Mouse (Mus musculus): Measurements from ENCODE around the gene Bspry. TPM values are rescaled to one million over a fixed set of nuclear protein-coding genes. Genes with fewer than 3 reads are reported as not detected.
A peak's percentile ranks its signal among the peaks of the same experiment; 100 is the strongest.

Bspry gene
- polyA plus RNA-seq, 1 experiment from 2014 or later, result 0.85 TPM

DNA sequence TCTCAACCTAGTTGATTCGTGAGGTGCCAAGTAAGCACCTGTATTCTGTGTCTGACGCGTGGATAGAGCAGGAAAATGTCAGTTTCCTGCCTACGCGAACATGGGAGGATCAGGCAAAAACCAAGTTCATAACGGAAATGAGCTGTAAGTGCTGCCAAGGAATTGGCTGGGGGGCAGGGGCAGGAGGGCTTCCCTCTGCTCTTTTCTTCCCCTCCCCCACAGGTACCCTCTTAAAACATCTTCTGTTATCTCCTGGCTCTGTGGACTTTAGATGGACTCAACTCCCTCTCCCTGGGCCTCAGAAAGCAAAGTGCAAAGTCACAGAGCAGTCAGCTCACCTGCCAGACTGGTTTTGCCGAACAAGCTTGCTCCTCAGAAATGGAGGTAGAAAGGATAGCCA is 23.1 kb downstream of the Bspry start:
- Histone ChIP-seq H3K4me2 (ENCODE audit: low read length) (no peak overlapping the region), H3K9ac (ENCODE audit: low read depth, low read length) (no peak overlapping the region), H3K36me3 (ENCODE audit: control insufficient read depth, insufficient read depth, low read length) (peaks cover 12% of the 10 kb centered on the region; the same call in 1 of the 2 replicates), H3K9me3 (replicated peaks; ENCODE audit: control insufficient read depth, low read length, poor library complexity, severe bottlenecking) (no peaks in the 10 kb centered on the region), H3K27ac (ENCODE audit: low read length) (no peak overlapping the region), H3K4me3 (ENCODE audit: low read depth, low read length) (no peak overlapping the region), H3K27me3 (ENCODE audit: control insufficient read depth, insufficient read depth, low read depth, low read length) (no peaks in the 10 kb centered on the region), H3K4me1 (ENCODE audit: control insufficient read depth, insufficient read depth, low read length) (peaks cover 8% of the 10 kb centered on the region; the same call in 1 of the 2 replicates)
- ATAC-seq, result no peak
- 76% methylated on average over 7 of the region's 7 CpGs for WGBS

DNA sequence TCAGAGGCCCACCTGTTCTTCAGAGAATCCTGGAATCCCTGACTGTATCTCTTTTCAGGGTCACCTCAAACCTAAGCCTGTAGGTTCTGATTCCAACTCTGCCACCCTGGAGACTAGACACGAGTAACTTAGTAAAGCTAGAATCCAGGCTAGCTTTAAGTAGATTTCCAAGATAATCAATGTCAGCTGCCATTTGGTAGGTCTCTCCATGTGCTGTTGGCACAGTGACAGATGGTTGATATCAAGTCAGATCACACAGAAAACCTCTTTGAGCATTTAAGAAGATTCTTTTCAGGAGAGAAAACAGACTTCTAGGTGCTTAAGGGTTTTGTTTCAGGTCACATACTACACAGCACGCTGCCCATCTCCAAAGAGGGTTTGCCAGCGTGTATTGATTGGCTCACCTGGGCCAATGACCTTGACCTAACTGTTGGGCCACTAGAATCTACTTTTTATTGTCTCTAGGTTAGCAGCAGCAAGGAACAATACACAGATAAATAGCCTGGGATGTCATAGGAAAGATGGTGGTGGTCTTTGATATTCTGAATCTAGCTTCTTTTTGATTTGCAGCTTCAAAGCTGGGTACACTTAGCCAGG is 23.6 kb downstream of the Bspry start, which contains the start of gene Hdhd3:
Hdhd3 (minus strand) TSS at position 94 of the 597 bp plus-strand sequence.
- Histone ChIP-seq H3K4me3 (ENCODE audit: low read depth, low read length) (peak within 1 kb of the TSS; percentile 77), H3K27ac (ENCODE audit: low read length) (peak within 1 kb of the TSS; percentile 65; the same call in 1 of the 2 replicates)

DNA sequence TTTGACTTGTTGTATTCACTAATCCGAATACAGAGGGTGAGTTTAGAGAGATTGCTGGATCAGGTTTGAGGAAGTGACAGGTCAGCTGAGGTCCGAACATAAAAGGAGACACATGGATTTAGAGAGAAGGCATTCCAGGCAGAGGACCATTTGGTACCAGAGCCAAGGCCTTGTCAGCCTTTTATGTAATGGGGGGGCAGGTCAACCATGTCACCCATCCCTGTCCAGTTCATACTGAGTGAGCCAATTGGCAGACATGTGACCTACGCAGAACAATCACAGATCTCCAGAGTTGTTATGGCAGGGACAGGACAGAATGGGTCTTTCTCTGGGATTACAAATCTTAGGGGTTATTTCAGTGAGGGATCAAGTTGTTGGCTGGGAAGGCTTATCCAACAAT is 26.1 kb downstream of the Bspry start:
- ATAC-seq, result no peak
- Histone ChIP-seq H3K4me3 (ENCODE audit: low read depth, low read length) (no peak overlapping the region), H3K9me3 (replicated peaks; ENCODE audit: control insufficient read depth, low read length, poor library complexity, severe bottlenecking) (no peaks in the 10 kb centered on the region), H3K27ac (ENCODE audit: low read length) (no peak overlapping the region), H3K9ac (ENCODE audit: low read depth, low read length) (no peak overlapping the region), H3K4me1 (ENCODE audit: control insufficient read depth, insufficient read depth, low read length) (peaks cover 3% of the 10 kb centered on the region; the same call in 1 of the 2 replicates), H3K4me2 (ENCODE audit: low read length) (no peak overlapping the region), H3K36me3 (ENCODE audit: control insufficient read depth, insufficient read depth, low read length) (peaks cover 25% of the 10 kb centered on the region), H3K27me3 (ENCODE audit: control insufficient read depth, insufficient read depth, low read depth, low read length) (no peaks in the 10 kb centered on the region)
- WGBS, result 93% methylated on average over 3 of the region's 3 CpGs

More for the DNA sequence above, 23.6 kb downstream of the Bspry start, which contains the start of gene Hdhd3:
- Histone ChIP-seq H3K4me1 (ENCODE audit: control insufficient read depth, insufficient read depth, low read length) (peaks cover 8% of the 10 kb centered on the region; the same call in 1 of the 2 replicates), H3K27me3 (ENCODE audit: control insufficient read depth, insufficient read depth, low read depth, low read length) (no peaks in the 10 kb centered on the region), H3K4me2 (ENCODE audit: low read length) (peak within 1 kb of the TSS; percentile 78), H3K9ac (ENCODE audit: low read depth, low read length) (peak within 1 kb of the TSS; percentile 83), H3K9me3 (replicated peaks; ENCODE audit: control insufficient read depth, low read length, poor library complexity, severe bottlenecking) (no peaks in the 10 kb centered on the region), H3K36me3 (ENCODE audit: control insufficient read depth, insufficient read depth, low read length) (peaks cover 12% of the 10 kb centered on the region)
- WGBS, result 85% methylated on average over 3 of the region's 3 CpGs
- no peak for ATAC-seq

DNA sequence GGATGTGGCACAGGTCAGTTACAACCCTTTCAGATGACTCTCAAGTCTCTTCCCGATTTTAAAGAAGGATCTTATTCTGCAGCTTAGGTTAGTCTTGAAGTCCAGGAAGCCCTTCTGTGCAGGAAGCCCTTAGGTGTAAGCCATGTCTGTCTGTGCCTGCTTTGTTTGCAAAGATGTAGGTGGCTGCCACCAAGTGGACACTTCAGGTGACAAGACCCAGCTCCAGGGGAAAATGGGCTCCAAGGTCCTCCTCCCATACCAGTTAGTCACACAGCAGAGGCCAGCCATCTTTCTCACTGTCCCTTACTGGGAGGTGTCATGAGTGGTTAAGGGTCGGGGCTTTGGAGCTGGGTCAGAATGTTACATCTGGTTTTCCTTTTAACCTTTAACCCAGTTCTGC is 26.9 kb downstream of the Bspry start:
- WGBS, result 77% methylated on average over 2 of the region's 2 CpGs
- ATAC-seq, result no peak
- no peak overlapping the region for H3K9ac ChIP-seq (ENCODE audit: low read depth, low read length)
- no peaks in the 10 kb centered on the region; the same call in 1 of the 2 replicates for H3K4me1 ChIP-seq (ENCODE audit: control insufficient read depth, insufficient read depth, low read length)
- no peak overlapping the region for H3K4me2 ChIP-seq (ENCODE audit: low read length)
- H3K9me3 ChIP-seq (replicated peaks; ENCODE audit: control insufficient read depth, low read length, poor library complexity, severe bottlenecking), result no peaks in the 10 kb centered on the region
- H3K27ac ChIP-seq (ENCODE audit: low read length), result no peak overlapping the region
- no peak overlapping the region for H3K4me3 ChIP-seq (ENCODE audit: low read depth, low read length)
- H3K36me3 ChIP-seq (ENCODE audit: control insufficient read depth, insufficient read depth, low read length), result peaks cover 26% of the 10 kb centered on the region
- H3K27me3 ChIP-seq (ENCODE audit: control insufficient read depth, insufficient read depth, low read depth, low read length), result no peaks in the 10 kb centered on the region

DNA sequence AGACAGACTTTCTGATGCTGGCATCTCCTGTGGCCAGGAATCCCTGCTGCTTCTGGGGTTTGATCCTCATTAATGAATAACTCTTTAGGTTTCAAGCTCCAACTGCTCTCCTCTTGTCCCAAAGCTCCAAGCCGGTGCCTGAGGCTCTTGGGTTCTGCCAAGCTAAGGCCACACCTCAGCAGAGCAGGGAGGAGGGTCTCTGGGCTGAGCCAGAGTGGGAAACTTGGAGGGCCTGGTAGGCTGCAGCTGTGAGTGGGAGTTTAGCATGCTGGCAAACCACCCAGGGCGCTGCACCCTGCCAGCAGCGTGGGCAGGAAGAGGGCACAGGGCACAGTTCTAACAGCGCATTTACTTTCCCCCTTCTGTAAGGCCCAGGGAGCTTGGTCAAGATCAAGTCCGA is 29.0 kb downstream of the Bspry start:
- Histone ChIP-seq H3K9ac (ENCODE audit: low read depth, low read length) (no peak overlapping the region), H3K4me1 (ENCODE audit: control insufficient read depth, insufficient read depth, low read length) (no peaks in the 10 kb centered on the region), H3K9me3 (replicated peaks; ENCODE audit: control insufficient read depth, low read length, poor library complexity, severe bottlenecking) (no peaks in the 10 kb centered on the region), H3K36me3 (ENCODE audit: control insufficient read depth, insufficient read depth, low read length) (peaks cover 36% of the 10 kb centered on the region), H3K4me3 (ENCODE audit: low read depth, low read length) (no peak overlapping the region), H3K27ac (ENCODE audit: low read length) (no peak overlapping the region), H3K4me2 (ENCODE audit: low read length) (no peak overlapping the region), H3K27me3 (ENCODE audit: control insufficient read depth, insufficient read depth, low read depth, low read length) (no peaks in the 10 kb centered on the region)
- 94% methylated on average over 5 of the region's 5 CpGs for WGBS
- ATAC-seq, result no peak

DNA sequence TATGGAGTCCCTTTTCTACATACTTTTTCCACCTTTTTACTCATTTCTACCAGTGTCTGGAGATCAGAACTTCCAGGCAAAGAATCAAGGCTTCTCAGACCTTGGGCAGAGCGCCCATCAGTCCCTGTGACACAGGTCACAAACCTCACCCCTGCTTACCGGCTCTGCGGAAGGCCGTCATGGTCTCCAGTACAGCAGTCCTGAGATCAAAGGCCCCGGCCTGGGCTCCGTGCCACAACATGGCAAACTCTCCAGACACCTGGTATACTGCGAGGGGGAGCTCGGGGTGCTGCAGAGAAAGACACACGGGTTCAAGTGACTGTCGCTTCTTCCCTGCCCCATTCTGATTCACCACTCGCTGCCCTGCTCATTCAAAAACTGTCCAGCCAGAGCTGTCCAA is 30.1 kb downstream of the Bspry start:
- H3K9me3 ChIP-seq (replicated peaks; ENCODE audit: control insufficient read depth, low read length, poor library complexity, severe bottlenecking), result no peaks in the 10 kb centered on the region
- no peak overlapping the region for H3K4me3 ChIP-seq (ENCODE audit: low read depth, low read length)
- no peaks in the 10 kb centered on the region for H3K4me1 ChIP-seq (ENCODE audit: control insufficient read depth, insufficient read depth, low read length)
- no peak overlapping the region for H3K4me2 ChIP-seq (ENCODE audit: low read length)
- no peaks in the 10 kb centered on the region for H3K27me3 ChIP-seq (ENCODE audit: control insufficient read depth, insufficient read depth, low read depth, low read length)
- 91% methylated on average over 11 of the region's 11 CpGs for WGBS
- no peak for ATAC-seq
- H3K27ac ChIP-seq (ENCODE audit: low read length), result no peak overlapping the region
- H3K36me3 ChIP-seq (ENCODE audit: control insufficient read depth, insufficient read depth, low read length), result peaks cover 36% of the 10 kb centered on the region
- no peak overlapping the region for H3K9ac ChIP-seq (ENCODE audit: low read depth, low read length)

DNA sequence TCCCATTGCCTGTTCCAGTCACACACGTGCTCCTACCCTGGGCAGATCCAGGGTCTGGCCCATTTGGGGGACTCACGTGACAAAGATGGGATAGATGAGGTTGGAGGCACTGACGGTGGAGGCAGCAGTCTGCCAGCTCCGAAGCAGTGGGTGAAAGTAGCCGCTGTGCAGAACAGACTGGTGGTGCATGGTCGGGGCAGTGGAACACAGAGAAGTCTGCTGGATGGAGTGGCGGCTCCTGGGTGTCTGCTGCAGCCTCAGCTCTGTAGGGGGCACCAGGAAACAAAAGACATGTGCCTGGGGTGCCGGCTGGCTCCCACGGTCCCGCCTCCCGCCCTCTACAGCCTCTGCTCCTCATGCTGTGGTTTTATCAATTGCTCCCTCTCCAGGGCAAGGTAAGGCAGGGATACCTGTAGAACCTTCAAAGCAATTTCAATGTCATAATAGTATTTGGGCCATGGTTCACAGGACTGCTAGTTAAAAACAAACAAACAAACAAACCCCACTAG is 34.2 kb downstream of the Bspry start:
- H3K4me2 ChIP-seq (ENCODE audit: low read length), result no peak overlapping the region
- no peak overlapping the region for H3K4me3 ChIP-seq (ENCODE audit: low read depth, low read length)
- no peak overlapping the region for H3K9ac ChIP-seq (ENCODE audit: low read depth, low read length)
- ATAC-seq, result no peak
- H3K27me3 ChIP-seq (ENCODE audit: control insufficient read depth, insufficient read depth, low read depth, low read length), result no peaks in the 10 kb centered on the region
- peaks cover 26% of the 10 kb centered on the region for H3K36me3 ChIP-seq (ENCODE audit: control insufficient read depth, insufficient read depth, low read length)
- 51% methylated on average over 11 of the region's 11 CpGs for WGBS
- peaks cover 11% of the 10 kb centered on the region for H3K4me1 ChIP-seq (ENCODE audit: control insufficient read depth, insufficient read depth, low read length)
- H3K9me3 ChIP-seq (replicated peaks; ENCODE audit: control insufficient read depth, low read length, poor library complexity, severe bottlenecking), result no peaks in the 10 kb centered on the region
- no peak overlapping the region for H3K27ac ChIP-seq (ENCODE audit: low read length)

DNA sequence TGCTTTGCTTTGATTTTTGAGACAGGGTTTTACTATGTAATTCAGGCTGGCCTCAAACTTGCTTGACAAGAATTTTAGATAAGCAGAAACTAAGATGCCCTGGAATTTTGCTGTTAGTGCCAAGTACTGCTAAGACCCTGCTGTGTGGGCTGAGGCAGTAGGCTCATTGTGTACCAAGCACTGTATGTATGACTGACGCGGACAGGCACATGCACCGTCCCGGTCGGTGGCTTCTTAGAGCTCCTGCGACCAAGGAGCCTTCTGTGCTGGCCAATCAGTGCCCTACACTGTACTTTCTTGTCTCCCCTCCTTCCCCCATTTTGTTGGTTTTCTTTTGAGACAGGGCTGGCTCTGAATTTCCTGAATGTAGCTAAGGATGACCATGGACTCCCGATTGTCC is 35.1 kb downstream of the Bspry start:
- no peak overlapping the region for H3K4me2 ChIP-seq (ENCODE audit: low read length)
- peaks cover 19% of the 10 kb centered on the region for H3K36me3 ChIP-seq (ENCODE audit: control insufficient read depth, insufficient read depth, low read length)
- no peaks in the 10 kb centered on the region for H3K9me3 ChIP-seq (replicated peaks; ENCODE audit: control insufficient read depth, low read length, poor library complexity, severe bottlenecking)
- H3K27ac ChIP-seq (ENCODE audit: low read length), result no peak overlapping the region
- no peak for ATAC-seq
- WGBS, result 78% methylated on average over 7 of the region's 7 CpGs
- H3K9ac ChIP-seq (ENCODE audit: low read depth, low read length), result no peak overlapping the region
- H3K4me1 ChIP-seq (ENCODE audit: control insufficient read depth, insufficient read depth, low read length), result peaks cover 13% of the 10 kb centered on the region
- no peak overlapping the region for H3K4me3 ChIP-seq (ENCODE audit: low read depth, low read length)
- no peaks in the 10 kb centered on the region for H3K27me3 ChIP-seq (ENCODE audit: control insufficient read depth, insufficient read depth, low read depth, low read length)

DNA sequence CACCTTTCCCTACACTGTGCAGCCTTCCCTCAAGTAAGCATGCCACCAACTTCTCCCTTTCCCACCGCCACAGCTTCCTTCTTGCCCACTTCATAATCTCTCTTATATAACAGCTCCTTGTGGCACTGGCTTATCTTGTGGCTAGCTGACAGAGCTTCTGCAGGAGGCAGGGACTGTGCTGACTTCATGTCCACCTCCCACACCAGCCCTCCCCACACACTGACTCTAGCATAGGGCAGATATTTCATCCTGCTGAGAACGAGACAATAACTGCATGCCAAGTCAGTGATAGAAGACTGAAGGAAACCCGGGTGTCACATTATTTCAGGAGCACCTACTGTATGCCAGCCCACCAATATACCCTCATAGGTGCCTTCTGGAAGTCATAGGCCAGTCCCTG is 35.6 kb downstream of the Bspry start:
- H3K4me2 ChIP-seq (ENCODE audit: low read length), result no peak overlapping the region
- no peak overlapping the region for H3K4me3 ChIP-seq (ENCODE audit: low read depth, low read length)
- no peak overlapping the region for H3K27ac ChIP-seq (ENCODE audit: low read length)
- ATAC-seq, result no peak
- H3K27me3 ChIP-seq (ENCODE audit: control insufficient read depth, insufficient read depth, low read depth, low read length), result no peaks in the 10 kb centered on the region
- H3K4me1 ChIP-seq (ENCODE audit: control insufficient read depth, insufficient read depth, low read length), result peaks cover 16% of the 10 kb centered on the region
- H3K36me3 ChIP-seq (ENCODE audit: control insufficient read depth, insufficient read depth, low read length), result peaks cover 16% of the 10 kb centered on the region
- WGBS, result 88% methylated on average over 3 of the region's 3 CpGs
- H3K9ac ChIP-seq (ENCODE audit: low read depth, low read length), result no peak overlapping the region
- no peaks in the 10 kb centered on the region for H3K9me3 ChIP-seq (replicated peaks; ENCODE audit: control insufficient read depth, low read length, poor library complexity, severe bottlenecking)

All from midbrain, embryonic 16.5 days (tissue).